Comparison of ENCODE assay signal across 21 mouse cellular contexts in genomic region chr17:58643793-58644192, GRCm38 (mm10).
DNase-seq lines count a peak whose midpoint lies in the region; ATAC-seq and TF ChIP-seq lines count a peak whose summit lies in the region.
"Had no signal": no experiment of that assay in that cellular context is flagged by ENCODE, and none has a peak within 500 bp of the region (broad histone marks: within the 10 kb centered on the region; RNA-seq: fewer than 3 reads in every experiment).

No protein-coding gene starts in this region.

- no peaks in the 10 kb centered on the region for H3K4me1 ChIP-seq in heart, postnatal 0 days (ENCODE audit: control insufficient read depth, insufficient read depth)
- H3K4me1 ChIP-seq in heart, embryonic 10.5 days, result no peaks in the 10 kb centered on the region
- H3K4me1 ChIP-seq: embryonic facial prominence, embryonic 12.5 days; forebrain, embryonic 15.5 days; hindbrain, embryonic 10.5 days; intestine, embryonic 15.5 days had no signal

- no peak overlapping the region for H3K9ac ChIP-seq in heart, postnatal 0 days (replicated peaks; ENCODE audit: low read depth, low read length)
- H3K9ac ChIP-seq: embryonic facial prominence, embryonic 12.5 days; forebrain, embryonic 15.5 days; hindbrain, embryonic 14.5 days; intestine, embryonic 15.5 days had no signal

- no peak for TF ChIP-seq CTCF in heart, postnatal 0 days (IDR thresholded peaks at IDR 0.05; ENCODE audit: low read depth)

- no peaks in the 10 kb centered on the region for H3K27me3 ChIP-seq in heart, postnatal 0 days (ENCODE audit: control insufficient read depth, insufficient read depth, low read length)
- no peaks in the 10 kb centered on the region for H3K27me3 ChIP-seq in heart, embryonic 10.5 days (ENCODE audit: insufficient read depth, poor library complexity, severe bottlenecking)
- H3K27me3 ChIP-seq: embryonic facial prominence, embryonic 12.5 days; forebrain, embryonic 15.5 days; intestine, embryonic 15.5 days; Patski had no signal

- no peak overlapping the region for H3K4me3 ChIP-seq in heart, postnatal 0 days (ENCODE audit: low read depth, low read length)
- no peak overlapping the region for H3K4me3 ChIP-seq in heart, embryonic 10.5 days
- H3K4me3 ChIP-seq: embryonic facial prominence, embryonic 12.5 days; forebrain, embryonic 15.5 days; heart, adult 2 months; hindbrain, embryonic 10.5 days; intestine, embryonic 15.5 days had no signal

- no peaks in the 10 kb centered on the region for H3K36me3 ChIP-seq in heart, postnatal 0 days (replicated peaks; ENCODE audit: control insufficient read depth, insufficient read depth, low read length)
- H3K36me3 ChIP-seq in heart, embryonic 10.5 days, result no peaks in the 10 kb centered on the region
- H3K36me3 ChIP-seq: embryonic facial prominence, embryonic 12.5 days; forebrain, embryonic 15.5 days; hindbrain, embryonic 10.5 days; intestine, embryonic 15.5 days had no signal

- no peak overlapping the region for H3K27ac ChIP-seq in heart, postnatal 0 days (ENCODE audit: low read depth)
- H3K27ac ChIP-seq in heart, embryonic 10.5 days, result no peak overlapping the region
- H3K27ac ChIP-seq: embryonic facial prominence, embryonic 12.5 days; forebrain, embryonic 15.5 days; heart, adult 2 months; hindbrain, embryonic 10.5 days; hindbrain, embryonic 14.5 days; intestine, embryonic 15.5 days had no signal

- H3K9me3 ChIP-seq in heart, postnatal 0 days (replicated peaks; ENCODE audit: control insufficient read depth, low read length), result no peaks in the 10 kb centered on the region
- H3K9me3 ChIP-seq in heart, embryonic 10.5 days, result no peaks in the 10 kb centered on the region
- H3K9me3 ChIP-seq: embryonic facial prominence, embryonic 12.5 days; forebrain, embryonic 15.5 days; hindbrain, embryonic 10.5 days; intestine, embryonic 15.5 days had no signal

- ATAC-seq in heart, postnatal 0 days (ENCODE audit: insufficient read depth, low read depth), result no peak
- ATAC-seq: activated CD4-positive, CD25-positive, alpha-beta regulatory T cell, adult 4 months; forebrain, embryonic 15.5 days; intestine, embryonic 15.5 days; Patski had no signal

- TF ChIP-seq EP300 in heart, postnatal 0 days (IDR thresholded peaks at IDR 0.05; ENCODE audit: low read depth), result no peak

- no peak overlapping the region for H3K4me2 ChIP-seq in heart, postnatal 0 days (ENCODE audit: low read depth, low read length)
- H3K4me2 ChIP-seq: embryonic facial prominence, embryonic 12.5 days; forebrain, embryonic 15.5 days; hindbrain, embryonic 14.5 days; intestine, embryonic 15.5 days had no signal

- peak; percentile 38 to 85 for DNase-seq in adrenal gland, adult (ENCODE audit: inconsistent age in 2 of 2, low spot score in 1 of 2)
- no peak for DNase-seq in adrenal gland, postnatal 25 days
- DNase-seq in heart, adult 11 months, result peak; percentile 55
- no peak for DNase-seq in heart, postnatal 25 days (ENCODE audit: low spot score)
- DNase-seq in heart, postnatal 0 days (ENCODE audit: low spot score), result peak; percentile 14
- DNase-seq in heart, embryonic 10.5 days (ENCODE audit: low spot score), result no peak
- DNase-seq in testis, postnatal 14 days (ENCODE audit: low spot score), result peak; percentile 6
- DNase-seq in testis, postnatal 10 days (ENCODE audit: low spot score), result no peak
- DNase-seq: cerebellum, adult 11-12 months; cerebellum, adult 9-10 months; cerebellum, postnatal 25 days; gastrocnemius, postnatal 10 days; heart, adult 2 months; kidney, adult 18-20 months had no signal

- WGBS in heart, postnatal 0 days, result 23% methylated on average over 1 of the region's 1 CpGs
- WGBS in heart, embryonic 10.5 days, result 44% methylated on average over 1 of the region's 1 CpGs

- intact Hi-C loops in heart, postnatal 25 days (cut with DNase I), result no loop called here

Comparison
In these comparisons a context has a peak if more than half of its experiments do, and no peak if none do; other contexts are left out.
1. DNase-seq: peak in adrenal gland, adult (2 of 2), heart, adult 11 months (single experiment), heart, postnatal 0 days (single experiment) and testis, postnatal 14 days (single experiment); none in adrenal gland, postnatal 25 days (single experiment), heart, postnatal 25 days (single experiment), heart, embryonic 10.5 days (single experiment) and testis, postnatal 10 days (single experiment).